Mouse (Mus musculus) right cerebral cortex, adult 2 months (tissue): Measurements from ENCODE around the gene Cpne2.

Source experiments
- DNase-seq, 2 experiments: peaks; one replicate each; pipeline ENCODE4 v3.0.0; 2021 to 2022; ENCODE audit warnings: low spot score in 2 of 2

Gene Cpne2

GRCm38 (mm10) chr8:94581820-94582483, 49.2 kb downstream of the Cpne2 start:
- no peak for DNase-seq

DNA sequence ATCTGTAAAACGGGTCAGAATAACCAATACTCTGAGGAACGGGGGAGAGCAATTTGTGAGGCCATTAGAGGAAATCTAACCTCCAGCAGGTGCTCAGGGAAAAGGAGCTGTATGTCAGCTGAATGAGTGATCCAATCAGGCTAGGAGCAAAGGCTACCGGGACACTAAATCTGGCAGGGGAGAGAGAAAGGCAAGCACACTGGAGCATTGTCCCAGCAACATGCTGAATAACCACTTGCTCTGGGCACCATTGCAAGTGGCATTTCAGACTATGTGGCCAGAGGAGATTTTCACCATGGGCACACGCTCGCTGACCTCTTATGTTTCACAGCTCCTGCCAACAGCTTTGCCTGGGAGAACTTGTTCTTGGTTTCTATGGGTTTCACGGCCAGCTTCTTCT, 49.8 kb downstream of the Cpne2 start:
- DNase-seq: no peak

- DNase-seq: peak; percentile 73 to 75
Observed at GRCm38 (mm10) chr8:94584238-94584817, 51.5 kb downstream of the Cpne2 start.

GRCm38 (mm10) chr8:94591691-94592090, 58.9 kb downstream of the Cpne2 start:
- no peak for DNase-seq

DNA sequence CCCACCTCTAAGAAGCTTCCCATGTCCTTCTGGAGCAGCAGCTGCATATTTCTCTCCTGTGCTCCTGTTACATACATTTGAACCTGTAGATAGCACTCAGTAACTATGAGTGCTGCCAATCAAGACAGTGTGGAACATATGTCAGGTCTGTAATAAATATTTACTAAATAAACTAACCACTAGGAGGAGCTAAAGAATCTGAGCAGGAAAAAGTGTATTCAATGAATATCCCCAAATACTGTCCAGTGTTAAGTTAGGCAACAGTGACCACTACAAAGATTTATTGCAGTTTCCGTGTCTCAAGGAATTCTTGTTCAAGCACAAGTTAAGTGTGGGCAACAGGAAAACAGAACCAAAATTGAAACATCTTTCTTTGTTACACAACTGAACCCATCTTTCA, 61.4 kb downstream of the Cpne2 start:
- DNase-seq: no peak

- no peak for DNase-seq
Observed at GRCm38 (mm10) chr8:94600478-94600877, 67.7 kb downstream of the Cpne2 start.

- no peak for DNase-seq
Observed at GRCm38 (mm10) chr8:94601034-94601606, 68.3 kb downstream of the Cpne2 start.

GRCm38 (mm10) chr8:94601607-94602385, 69.0 kb downstream of the Cpne2 start, which contains the start of the genes Rspry1 and Fam192a:
Gene Rspry1 (plus strand): TSS chr8:94601937.
Gene Fam192a (minus strand): TSS chr8:94601997.
- peak; percentile 100 for DNase-seq

DNA sequence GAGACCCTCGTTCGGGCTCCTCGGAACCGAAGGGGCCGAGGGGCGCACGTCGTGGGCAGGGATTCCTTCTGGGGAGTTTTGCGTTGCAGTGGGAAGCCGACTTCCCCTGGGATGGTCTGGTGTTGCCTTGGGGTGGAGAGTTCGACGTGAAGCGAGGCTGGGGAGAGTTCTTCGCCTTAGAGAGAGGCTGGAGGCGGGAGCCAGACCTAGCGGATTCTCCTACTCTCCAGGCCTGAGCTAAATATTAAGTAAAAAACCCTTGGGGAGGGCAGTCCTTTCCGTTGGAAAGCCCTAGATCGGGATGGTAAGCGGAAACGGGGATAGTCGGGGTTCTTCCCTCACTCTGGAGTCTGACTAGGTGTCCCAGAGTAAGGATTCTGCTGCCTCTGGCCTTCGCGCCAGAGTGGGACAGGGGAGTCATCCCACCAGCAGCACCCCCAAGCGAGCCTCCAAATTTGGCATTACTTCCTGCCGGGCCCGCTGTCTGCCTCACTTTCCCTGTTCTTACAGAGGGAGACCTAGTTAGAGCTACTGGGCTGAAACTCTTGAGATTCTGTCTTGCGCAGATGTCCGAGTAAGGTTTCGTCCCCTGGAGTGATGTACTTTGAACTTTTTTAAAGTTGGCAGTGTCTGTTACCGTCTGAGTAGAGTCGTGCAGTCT, 69.8 kb downstream of the Cpne2 start:
- peak in 1 of 2 experiments; percentile 16 for DNase-seq

DNA sequence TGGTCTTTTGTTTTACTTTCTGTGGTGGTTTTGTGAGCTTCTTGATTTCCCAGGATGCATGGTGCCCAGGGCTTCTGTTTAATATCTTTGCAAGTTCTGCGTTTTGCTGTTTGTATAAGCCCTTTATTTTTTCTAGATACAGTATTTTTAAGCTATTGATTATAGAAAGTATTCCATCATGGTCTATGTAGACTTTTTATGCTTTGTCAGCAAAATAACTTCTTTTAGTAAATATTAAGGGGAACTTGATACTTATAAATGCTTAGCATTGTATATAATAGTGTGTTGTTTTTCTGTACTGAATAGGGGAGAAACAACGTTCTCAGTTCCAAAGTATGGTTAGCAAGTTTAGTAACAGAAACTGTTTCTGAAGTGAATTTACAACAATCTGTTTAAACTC, 71.2 kb downstream of the Cpne2 start:
- no peak for DNase-seq

- no peak for DNase-seq
Observed at GRCm38 (mm10) chr8:94607064-94607463, 74.3 kb downstream of the Cpne2 start.
